10 mouse cellular contexts compared by ENCODE assay signal in genomic region chr9:78629991-78630390, GRCm38 (mm10). TPM values are rescaled to one million over a fixed set of nuclear protein-coding genes. Genes with fewer than 3 reads are reported as not detected.
DNase-seq lines count a peak whose midpoint lies in the region; ATAC-seq and TF ChIP-seq lines count a peak whose summit lies in the region.
"Had no signal": no experiment of that assay in that cellular context is flagged by ENCODE, and none has a peak within 500 bp of the region (broad histone marks: within the 10 kb centered on the region; RNA-seq: fewer than 3 reads in every experiment).

No protein-coding gene starts in this region.

- 0 out of 2 replicates have a peak overlapping the region, but pooled peaks have one; percentile 21 for H3K4me2 ChIP-seq in lung, embryonic 15.5 days
- 0 out of 2 replicates have a peak overlapping the region, but pooled peaks have one; percentile 7 for H3K4me2 ChIP-seq in hindbrain, postnatal 0 days (ENCODE audit: low read depth, low read length)

- H3K27ac ChIP-seq in heart, adult 2 months, result no peak overlapping the region
- no peak overlapping the region for H3K27ac ChIP-seq in lung, embryonic 15.5 days
- no peak overlapping the region for H3K27ac ChIP-seq in hindbrain, postnatal 0 days

- H3K4me1 ChIP-seq in heart, adult 2 months (ENCODE audit: control insufficient read depth, insufficient read depth, low read length), result no peaks in the 10 kb centered on the region
- H3K4me1 ChIP-seq in lung, embryonic 15.5 days, result 0 out of 2 replicates have a peak, but pooled peaks cover 5% of the 10 kb centered on the region
- H3K4me1 ChIP-seq in hindbrain, postnatal 0 days (ENCODE audit: insufficient read depth, low read length), result no peaks in the 10 kb centered on the region

- no peak for DNase-seq in heart, adult 2 months
- DNase-seq in heart, adult 18-20 months, result no peak
- no peak for DNase-seq in lung, postnatal 14 days
- DNase-seq in ZHBTc4 (ENCODE audit: low read depth, low spot score), result peak; percentile 19
- peak; percentile 16 for DNase-seq in hindbrain, postnatal 0 days (ENCODE audit: low spot score)
- DNase-seq in yolk sac, embryonic 10.5 days (ENCODE audit: low spot score), result no peak
- no peak for DNase-seq in adrenal gland, adult 8-10 months
- DNase-seq: adrenal gland, adult 2 months; thymus, postnatal 14 days had no signal

- H3K79me2 ChIP-seq in heart, adult 2 months (replicated peaks; ENCODE audit: control insufficient read depth, insufficient read depth, low read length), result no peaks in the 10 kb centered on the region

- no peak overlapping the region for H3K9ac ChIP-seq in heart, adult 2 months (ENCODE audit: low read depth, low read length)
- H3K9ac ChIP-seq in lung, embryonic 15.5 days, result no peak overlapping the region
- H3K9ac ChIP-seq in hindbrain, postnatal 0 days (replicated peaks; ENCODE audit: low read length), result no peak overlapping the region

- intact Hi-C loops in heart, adult 2 months (cut with DNase I), result loop anchor here (2.0 kb wide), 1 partner anchor 33 kb away; no protein-coding TSS in a partner anchor

- peak; percentile 59 for TF ChIP-seq CTCF in heart, adult 2 months (IDR thresholded peaks at IDR 0.05)
- TF ChIP-seq CTCF in hindbrain, postnatal 0 days (IDR thresholded peaks at IDR 0.05; ENCODE audit: low read depth), result peak; percentile 32

- no peak for ATAC-seq in lung, embryonic 15.5 days (ENCODE audit: borderline replicate concordance, extremely low read depth, low FRiP score, low TSS enrichment)
- ATAC-seq in hindbrain, postnatal 0 days, result no peak

- H3K4me3 ChIP-seq in heart, adult 2 months, result no peak overlapping the region
- H3K4me3 ChIP-seq in lung, embryonic 15.5 days, result no peak overlapping the region
- H3K4me3 ChIP-seq in hindbrain, postnatal 0 days (ENCODE audit: low read length), result no peak overlapping the region

- no peak for TF ChIP-seq EP300 in heart, adult 2 months (IDR thresholded peaks at IDR 0.05; ENCODE audit: insufficient read depth, low read depth, low read length)

- 51% methylated on average over 6 of the region's 6 CpGs for WGBS in heart, adult 2 months
- WGBS in lung, embryonic 15.5 days, result 54% methylated on average over 6 of the region's 6 CpGs
- 51% methylated on average over 6 of the region's 6 CpGs for WGBS in hindbrain, postnatal 0 days

- no peaks in the 10 kb centered on the region for H3K36me3 ChIP-seq in heart, adult 2 months (ENCODE audit: control insufficient read depth, insufficient read depth, low read length)
- no peaks in the 10 kb centered on the region for H3K36me3 ChIP-seq in lung, embryonic 15.5 days
- no peaks in the 10 kb centered on the region for H3K36me3 ChIP-seq in hindbrain, postnatal 0 days (ENCODE audit: insufficient read depth, low read length)

- no peaks in the 10 kb centered on the region for H3K27me3 ChIP-seq in heart, adult 2 months (ENCODE audit: control insufficient read depth, insufficient read depth, low read length)
- H3K27me3 ChIP-seq in lung, embryonic 15.5 days, result no peaks in the 10 kb centered on the region
- H3K27me3 ChIP-seq in hindbrain, postnatal 0 days (ENCODE audit: insufficient read depth, low read length), result no peaks in the 10 kb centered on the region

- no peaks in the 10 kb centered on the region for H3K9me3 ChIP-seq in lung, embryonic 15.5 days
- no peaks in the 10 kb centered on the region for H3K9me3 ChIP-seq in hindbrain, postnatal 0 days (ENCODE audit: low read length)

- TF ChIP-seq POLR2A in heart, adult 2 months (IDR thresholded peaks at IDR 0.05; ENCODE audit: insufficient read depth, low read depth, low read length), result no peak

RNA-seq across cellular contexts. Expression of gene Cd109, which starts 14.6 kb away (rescaled TPM):
- total RNA-seq in heart, adult 2 months (2021), result under 1 TPM; 0.77 to 0.89 TPM
- polyA plus RNA-seq in heart, adult 2 months (2012; rRNA removed), result 0.88 and 1.3 TPM in 2 replicates
- total RNA-seq in heart, adult 18-20 months (2021), result under 1 TPM; 0.57 to 0.79 TPM
- polyA plus RNA-seq in lung, embryonic 15.5 days (2015; fragmentation: Nextera tagmentation; extraction: Ambion mirVana), result 9.8 and 10.8 TPM in 2 replicates
- 2.1 and 3.2 TPM in 2 replicates for total RNA-seq in hindbrain, postnatal 0 days (2014; rRNA removed)
- 1.3 and 1.7 TPM in 2 replicates for polyA plus RNA-seq in hindbrain, postnatal 0 days (2015; fragmentation: Nextera tagmentation; extraction: Ambion mirVana)
- total RNA-seq in adrenal gland, adult 8-10 months (2022), result under 1 TPM; 0.09 to 0.46 (median 0.24) TPM

RNA-seq across cellular contexts. Expression of gene Slc17a5, which starts 42.1 kb away (rescaled TPM):
- total RNA-seq in heart, adult 2 months (2021), result 1 to 10 TPM; 3.8 to 4.9 TPM
- polyA plus RNA-seq in heart, adult 2 months (2012; rRNA removed), result 5.1 TPM in 2 replicates
- 1 to 10 TPM; 4.8 to 6.2 TPM for total RNA-seq in heart, adult 18-20 months (2021)
- polyA plus RNA-seq in lung, embryonic 15.5 days (2015; fragmentation: Nextera tagmentation; extraction: Ambion mirVana), result 13.3 and 13.7 TPM in 2 replicates
- 9.9 and 10.2 TPM in 2 replicates for total RNA-seq in hindbrain, postnatal 0 days (2014; rRNA removed)
- 15.5 and 16.6 TPM in 2 replicates for polyA plus RNA-seq in hindbrain, postnatal 0 days (2015; fragmentation: Nextera tagmentation; extraction: Ambion mirVana)
- 10 to 100 TPM; 11.1 to 13.3 (median 12.8) TPM for total RNA-seq in adrenal gland, adult 8-10 months (2022)

Comparison
In these comparisons a context has a peak if more than half of its experiments do, and no peak if none do; other contexts are left out.
1. DNase-seq: peak in ZHBTc4 (single experiment) and hindbrain, postnatal 0 days (single experiment); none in heart, adult 2 months (0 of 2), heart, adult 18-20 months (0 of 2), lung, postnatal 14 days (single experiment), yolk sac, embryonic 10.5 days (single experiment) and adrenal gland, adult 8-10 months (single experiment).